Mouse (Mus musculus) CH12.LX (cell line): Measurements from ENCODE around the gene Zfp74. TPM values are rescaled to one million over a fixed set of nuclear protein-coding genes. Genes with fewer than 3 reads are reported as not detected.

Experiments used
- DNase-seq: peaks from one replicate; pipeline ENCODE4 v3.0.0-alpha.2; 2013; ENCODE audit errors: extremely low read depth
- H3K27ac ChIP-seq: 2 replicates; pipeline ENCODE4 v1.5.1; 2012; ENCODE audit warnings: low read depth, mild to moderate bottlenecking, control low read depth, moderate library complexity; ENCODE audit not compliant: insufficient read depth
- H3K27me3 ChIP-seq: replicated peaks from 2 replicates; pipeline ENCODE3; 2012; ENCODE audit warnings: inconsistent platforms
- H3K36me3 ChIP-seq, 2 experiments: replicated peaks in 1 of 2; 2 replicates each; pipeline versions ENCODE3 to v1.6.1; 2012; ENCODE audit warnings: inconsistent platforms in 1 of 2, low read length in 1 of 2, mild to moderate bottlenecking in 1 of 2, mixed read lengths in 1 of 2, moderate library complexity in 1 of 2; ENCODE audit not compliant: control insufficient read depth in 1 of 2, insufficient read depth in 1 of 2
- H3K4me1 ChIP-seq, 2 experiments: 2 replicates each; pipeline ENCODE4 v1.6.1; 2012; ENCODE audit warnings: inconsistent platforms in 1 of 2, moderate library complexity in 1 of 2; ENCODE audit not compliant: insufficient read depth in 2 of 2, control insufficient read depth in 1 of 2
- H3K4me2 ChIP-seq: 2 replicates; pipeline ENCODE4 v1.6.1; 2012; ENCODE audit warnings: low read depth, mild to moderate bottlenecking, control low read depth; ENCODE audit not compliant: poor library complexity, insufficient read depth, severe bottlenecking
- H3K4me3 ChIP-seq, 3 experiments: fragments of 150-350 bp in 1 of 3; sonication (generic) in 1 of 3; replicated peaks in 1 of 3; 2 replicates each; pipeline versions ENCODE3 to v1.5.1; 2011 to 2012; ENCODE audit warnings: low read depth in 2 of 3, low read length in 2 of 3, mild to moderate bottlenecking in 2 of 3, moderate library complexity in 2 of 3, control low read depth in 1 of 3, improper control_type of control experiment in 1 of 3, inconsistent platforms in 1 of 3, mixed read lengths in 1 of 3; ENCODE audit not compliant: poor library complexity in 1 of 3
- H3K79me2 ChIP-seq: replicated peaks from 2 replicates; pipeline ENCODE4 v1.6.1; 2012; ENCODE audit warnings: mild to moderate bottlenecking, moderate library complexity; ENCODE audit not compliant: control insufficient read depth, poor library complexity, insufficient read depth, severe bottlenecking; ENCODE audit errors: extremely low read depth
- H3K9ac ChIP-seq: 2 replicates; pipeline ENCODE4 v1.6.1; 2012; ENCODE audit warnings: low read depth, mild to moderate bottlenecking, control low read depth, moderate library complexity; ENCODE audit not compliant: insufficient read depth
- H3K9me3 ChIP-seq: replicated peaks from 2 replicates; pipeline ENCODE3; 2012; ENCODE audit warnings: low read length, inconsistent platforms, mixed read lengths
- BHLHE40 ChIP-seq: IDR thresholded peaks from 2 replicates; pipeline ENCODE4 v1.6.1; 2011; ENCODE audit warnings: mild to moderate bottlenecking, low read depth, low read length, improper control_type of control experiment
- CHD1 ChIP-seq: IDR thresholded peaks from 2 replicates; pipeline ENCODE4 v1.6.1; 2012; ENCODE audit warnings: low read depth, low read length, improper control_type of control experiment, inconsistent platforms
- E2F4 ChIP-seq: IDR thresholded peaks from 2 replicates; pipeline ENCODE4 v1.6.1; 2011; ENCODE audit warnings: low read depth, low read length, improper control_type of control experiment; ENCODE audit not compliant: insufficient replicate concordance
- ELF1 ChIP-seq: IDR thresholded peaks from 2 replicates; pipeline ENCODE4 v1.6.1; 2014; ENCODE audit warnings: low read depth, mild to moderate bottlenecking, inconsistent platforms, low read length, improper control_type of control experiment
- EP300 ChIP-seq: IDR thresholded peaks from 2 replicates; pipeline ENCODE4 v1.6.1; 2011; ENCODE audit warnings: low read length, improper control_type of control experiment
- ETS1 ChIP-seq: conservative IDR thresholded peaks from 2 replicates; pipeline ENCODE4 v1.6.1; 2012; ENCODE audit warnings: low read depth, mild to moderate bottlenecking, inconsistent platforms, low read length, improper control_type of control experiment, moderate library complexity
- HCFC1 ChIP-seq: IDR thresholded peaks from 2 replicates; pipeline ENCODE4 v1.6.1; 2012; ENCODE audit warnings: low read depth, mild to moderate bottlenecking, inconsistent platforms, low read length, improper control_type of control experiment
- IRF4 ChIP-seq: IDR thresholded peaks from 2 replicates; pipeline ENCODE4 v1.6.1; 2014; ENCODE audit warnings: low read depth, mild to moderate bottlenecking, inconsistent platforms, low read length, improper control_type of control experiment
- JUN ChIP-seq: IDR thresholded peaks from 2 replicates; pipeline ENCODE4 v1.6.1; 2011; ENCODE audit warnings: low read depth, mild to moderate bottlenecking, low read length, improper control_type of control experiment, moderate library complexity; ENCODE audit not compliant: insufficient read depth
- KAT2A ChIP-seq: IDR thresholded peaks from 2 replicates; pipeline ENCODE4 v1.6.1; 2012; ENCODE audit warnings: low read length, improper control_type of control experiment, inconsistent platforms; ENCODE audit not compliant: insufficient replicate concordance
- MAX ChIP-seq: IDR thresholded peaks from 2 replicates; pipeline ENCODE4 v1.6.1; 2011; ENCODE audit warnings: low read length, improper control_type of control experiment
- MAZ ChIP-seq: IDR thresholded peaks from 2 replicates; pipeline ENCODE4 v1.6.1; 2012; ENCODE audit warnings: low read depth, mild to moderate bottlenecking, inconsistent platforms, low read length, improper control_type of control experiment, moderate library complexity
- MEF2A ChIP-seq: IDR thresholded peaks from 2 replicates; pipeline ENCODE4 v1.6.1; 2014; ENCODE audit warnings: low read depth, mild to moderate bottlenecking, inconsistent platforms, low read length, improper control_type of control experiment, borderline replicate concordance
- MXI1 ChIP-seq: IDR thresholded peaks from 2 replicates; pipeline ENCODE4 v1.6.1; 2011; ENCODE audit warnings: mild to moderate bottlenecking, low read depth, low read length, improper control_type of control experiment
- MYC ChIP-seq: IDR thresholded peaks from 2 replicates; pipeline ENCODE4 v1.6.1; 2011; ENCODE audit warnings: low read depth, mild to moderate bottlenecking, improper control_type of control experiment, low read length
- NELFE ChIP-seq: IDR thresholded peaks from 2 replicates; pipeline ENCODE4 v1.6.1; 2011; ENCODE audit warnings: low read depth, low read length, improper control_type of control experiment
- NRF1 ChIP-seq: IDR thresholded peaks from 2 replicates; pipeline ENCODE4 v1.6.1; 2014; ENCODE audit warnings: low read depth, mild to moderate bottlenecking, inconsistent platforms, low read length, improper control_type of control experiment, moderate library complexity
- PAX5 ChIP-seq: IDR thresholded peaks from 2 replicates; pipeline ENCODE4 v1.6.1; 2012; ENCODE audit warnings: low read length, inconsistent platforms, mixed read lengths
- POLR2A ChIP-seq: IDR thresholded peaks from 2 replicates; pipeline ENCODE4 v1.6.1; 2011; ENCODE audit warnings: low read depth, mild to moderate bottlenecking, improper control_type of control experiment, low read length
- POLR2AphosphoS2 ChIP-seq: IDR thresholded peaks from 2 replicates; pipeline ENCODE4 v1.6.1; 2011; ENCODE audit warnings: low read depth, low read length, improper control_type of control experiment
- RAD21 ChIP-seq: IDR thresholded peaks from 2 replicates; pipeline ENCODE4 v1.6.1; 2011; ENCODE audit warnings: low read depth, mild to moderate bottlenecking, low read length, improper control_type of control experiment, moderate library complexity
- RCOR1 ChIP-seq: conservative IDR thresholded peaks from 2 replicates; pipeline ENCODE4 v1.6.1; 2012; ENCODE audit warnings: low read depth, mild to moderate bottlenecking, inconsistent platforms, low read length, improper control_type of control experiment
- SMC3 ChIP-seq: IDR thresholded peaks from 2 replicates; pipeline ENCODE4 v1.6.1; 2011; ENCODE audit warnings: low read depth, low read length, improper control_type of control experiment
- TBP ChIP-seq: conservative IDR thresholded peaks from 2 replicates; pipeline ENCODE4 v1.6.1; 2011; ENCODE audit warnings: low read depth, low read length, improper control_type of control experiment
- TCF12 ChIP-seq: IDR thresholded peaks from 2 replicates; pipeline ENCODE4 v1.6.1; 2014; ENCODE audit warnings: low read depth, mild to moderate bottlenecking, inconsistent platforms, low read length, improper control_type of control experiment
- USF1 ChIP-seq: IDR thresholded peaks from 2 replicates; pipeline ENCODE4 v1.6.1; 2014; ENCODE audit warnings: low read depth, mild to moderate bottlenecking, inconsistent platforms, low read length, improper control_type of control experiment
- ZKSCAN1 ChIP-seq: IDR thresholded peaks from 2 replicates; pipeline ENCODE4 v1.6.1; 2012; ENCODE audit warnings: low read depth, inconsistent platforms, low read length, improper control_type of control experiment, borderline replicate concordance
- ZMIZ1 ChIP-seq: IDR thresholded peaks from 2 replicates; pipeline ENCODE4 v1.6.1; 2012; ENCODE audit warnings: low read depth, mild to moderate bottlenecking, inconsistent platforms, low read length, improper control_type of control experiment
- ZNF384 ChIP-seq: IDR thresholded peaks from 2 replicates; pipeline ENCODE4 v1.6.1; 2012; ENCODE audit warnings: low read depth, low read length, improper control_type of control experiment, inconsistent platforms
- dilution Hi-C: fragments of 300-500 bp; cut with MboI; formaldehyde crosslinking; loops from 2 replicates; pipeline ENCODE4 v1.14.3; 2020; ENCODE audit warnings: low sequenced_read_pairs; ENCODE audit not compliant: extremely low pct_unique_long_range_greater_than_20kb, extremely low pct_ligation_motif_present
- in situ Hi-C: fragments of 300-500 bp; cut with MboI; formaldehyde crosslinking; loops from 3 replicates; pipeline ENCODE4 v1.14.3; 2019; ENCODE audit warnings: low sequenced_read_pairs, low pct_ligation_motif_present, low pct_unique_long_range_greater_than_20kb, mixed read lengths
- polyA plus RNA-seq: library from polyadenylated mRNA; unstranded; fragments of >175 nt; gene quantifications from 2 replicates; pipeline ENCODE4 v1.2.1, GENCODE M21; 2012; ENCODE audit warnings: low read depth; ENCODE audit not compliant: insufficient read length
- total RNA-seq, 2 experiments: library from RNA; depleted of rRNA; stranded (reverse); fragments of 300-350 nt in 1 of 2; fragments of >200 nt in 1 of 2; gene quantifications; 2 replicates each; pipeline ENCODE4 v1.2.3; 2012 to 2014

The Zfp74 gene
- total and polyA plus RNA-seq, 3 experiments: 3.8 to 6.7 (median 4.7) TPM

GRCm38 (mm10) chr7:29918062-29918453, 35.8 kb downstream of the Zfp74 start:
- no peaks in the 10 kb centered on the region for H3K27me3 ChIP-seq
- DNase-seq: no peak
- H3K79me2 ChIP-seq: no peaks in the 10 kb centered on the region
- H3K4me3 ChIP-seq: no peak overlapping the region
- in situ Hi-C loops: no loop called here
- TF ChIP-seq POLR2A (no peak), MXI1 (no peak), KAT2A (no peak), IRF4 (no peak), E2F4 (no peak), BHLHE40 (no peak), TBP (no peak), ZNF384 (no peak), CHD1 (no peak), ZMIZ1 (no peak), POLR2AphosphoS2 (no peak), TCF12 (no peak), ELF1 (no peak), MAZ (no peak), RCOR1 (no peak), RAD21 (no peak), MAX (no peak), EP300 (no peak), JUN (no peak), HCFC1 (no peak)
- no peak overlapping the region for H3K9ac ChIP-seq
- no peak overlapping the region for H3K4me2 ChIP-seq
- peaks cover 22 to 59% of the 10 kb centered on the region in 2 experiments for H3K36me3 ChIP-seq
- no peak overlapping the region for H3K27ac ChIP-seq
- dilution Hi-C loops: no loop called here
- H3K9me3 ChIP-seq: peaks cover 6% of the 10 kb centered on the region
- H3K4me1 ChIP-seq: peaks cover 0 to 18% of the 10 kb centered on the region in 2 experiments; a peak in 2 of 4 replicates

GRCm38 (mm10) chr7:29917371-29918061, 36.4 kb downstream of the Zfp74 start:
- Histone ChIP-seq H3K36me3 (peaks cover 24 to 62% of the 10 kb centered on the region in 2 experiments), H3K4me2 (no peak overlapping the region), H3K4me1 (peaks cover 0 to 18% of the 10 kb centered on the region in 2 experiments; a peak in 2 of 4 replicates), H3K9ac (no peak overlapping the region), H3K9me3 (peaks cover 6% of the 10 kb centered on the region), H3K79me2 (no peaks in the 10 kb centered on the region), H3K27ac (no peak overlapping the region), H3K27me3 (no peaks in the 10 kb centered on the region), H3K4me3 (no peak overlapping the region)
- in situ Hi-C loops (no loop called here), dilution Hi-C loops (no loop called here)
- TF ChIP-seq EP300: no peak
- no peak for TF ChIP-seq ZNF384
- TF ChIP-seq NELFE: no peak
- no peak for TF ChIP-seq CHD1
- TF ChIP-seq ELF1: no peak
- no peak for TF ChIP-seq MAZ
- no peak for TF ChIP-seq JUN
- TF ChIP-seq PAX5: no peak
- TF ChIP-seq MEF2A: no peak
- TF ChIP-seq ETS1: no peak
- TF ChIP-seq MAX: no peak
- no peak for TF ChIP-seq NRF1
- no peak for TF ChIP-seq MYC
- TF ChIP-seq ZKSCAN1: no peak
- TF ChIP-seq RCOR1: no peak
- no peak for TF ChIP-seq SMC3
- TF ChIP-seq USF1: no peak
- no peak for DNase-seq
